Mouse (Mus musculus) adrenal gland, adult 10 weeks (tissue): ENCODE measurements around the gene Ppib. TPM values are rescaled to one million over a fixed set of nuclear protein-coding genes. Genes with fewer than 3 reads are reported as not detected.

ENCODE experiments used
- polyA plus RNA-seq: library from polyadenylated mRNA; stranded (reverse); fragments of 350-450 nt; fragmentation: Illumina TruSeq; extraction: RNeasy Lipid Tissue Mini Kit (QIAGEN cat#74804); gene quantifications from one replicate; pipeline ENCODE4 v1.2.3, GENCODE M21; 2014; ENCODE audit warnings: low read depth, low replicate concordance

Gene Ppib
- 144 TPM for polyA plus RNA-seq

GRCm38 (mm10) chr9:66059583-66060307 is at the start of gene Ppib:
Gene Ppib (plus strand): TSS chr9:66060222.

DNA sequence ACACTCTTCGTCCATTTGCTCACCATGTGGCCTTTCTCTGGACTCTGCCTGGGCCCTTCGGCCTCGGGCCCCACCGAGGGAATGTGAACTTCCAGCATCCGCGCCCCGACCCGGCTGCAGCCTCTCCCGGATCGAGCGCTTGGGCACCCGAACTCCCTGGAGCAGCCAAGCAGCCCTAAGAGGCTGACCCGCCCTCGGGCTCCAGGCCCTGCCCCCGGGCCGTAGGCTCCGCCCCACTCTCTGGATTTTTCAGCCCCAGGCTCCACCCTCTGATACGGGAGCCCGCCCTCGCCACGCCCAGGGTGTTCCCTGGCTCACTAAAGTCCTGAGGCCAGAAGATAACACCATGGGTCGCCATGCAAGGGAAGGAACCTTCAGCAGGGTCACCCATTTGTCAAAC is 9.6 kb downstream of the Ppib start, which contains the start of gene Snx22:
Snx22 (minus strand) TSS at position 137 of the 400 bp plus-strand sequence.

Other genes starting within 250 kb of the Ppib start
- 11.5 TPM for gene Zfp609, start 232.7 kb upstream of the Ppib start, polyA plus RNA-seq
- 7.6 TPM for gene Pclaf, start 170.0 kb upstream of the Ppib start, polyA plus RNA-seq
- 78.8 TPM for gene Trip4, start 151.4 kb upstream of the Ppib start, polyA plus RNA-seq
- 25.6 TPM for gene Csnk1g1, start 151.3 kb upstream of the Ppib start, polyA plus RNA-seq
- gene Snx22, start 9.5 kb downstream of the Ppib start, polyA plus RNA-seq, result not detected
- gene Snx1, start 66.4 kb downstream of the Ppib start, polyA plus RNA-seq, result 163 TPM
- 145 TPM for gene Ciao2a, start 66.4 kb downstream of the Ppib start, polyA plus RNA-seq
- 6.8 TPM for gene Dapk2, start 98.0 kb downstream of the Ppib start, polyA plus RNA-seq